Mouse (Mus musculus): ENCODE measurements at regions not wholly inside any gene's neighbourhood (a gene's known extent, or its start where the extent isn't known, plus 50 kb on each side); places are given as distances from the start of the nearest gene placed in this dataset.

DNA sequence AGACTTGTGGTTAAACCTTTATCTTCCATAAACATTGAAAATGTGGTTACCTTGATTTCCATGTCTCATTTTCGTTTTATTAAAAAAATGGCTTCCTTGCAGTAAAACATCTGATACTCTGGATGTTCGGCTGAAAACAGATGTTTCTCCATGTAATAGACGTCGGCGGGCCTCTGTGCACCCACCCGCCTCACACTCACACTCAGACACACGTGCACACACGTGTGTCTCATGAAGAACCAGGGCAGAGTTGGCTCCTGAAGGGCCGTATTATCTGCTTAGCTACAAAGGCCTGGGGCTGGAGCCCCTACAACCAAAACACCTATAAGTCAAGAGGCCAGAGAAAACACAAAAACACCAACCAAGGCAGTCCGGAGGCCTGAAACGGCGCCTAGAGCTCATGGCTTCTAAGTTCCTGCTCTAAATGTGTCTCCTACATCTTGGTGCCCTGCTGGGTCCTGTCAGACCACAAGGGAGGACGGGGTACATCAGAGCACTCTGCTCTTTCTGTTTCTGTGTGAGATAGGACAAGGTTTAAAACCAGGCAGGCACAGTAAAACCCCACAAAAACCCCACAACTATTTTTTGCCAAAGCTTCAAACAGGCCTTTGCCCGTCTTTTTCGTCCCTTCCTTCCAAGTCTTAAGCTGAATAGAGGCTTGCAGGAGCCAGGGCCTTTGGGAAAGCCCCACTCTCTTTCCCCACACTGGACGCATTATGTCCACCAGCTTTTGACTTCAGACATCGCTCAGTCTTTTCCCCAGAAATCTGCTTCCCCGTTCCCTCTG is 201.9 kb upstream of the Six2 start:
- Histone ChIP-seq H3K36me3 (ENCODE audit: control insufficient read depth, insufficient read depth, low read length) (no peaks in the 10 kb centered on the region), H3K4me1 (ENCODE audit: control insufficient read depth, insufficient read depth, low read length) (0 out of 2 replicates have a peak, but pooled peaks cover 2% of the 10 kb centered on the region), H3K4me2 (ENCODE audit: low read depth, low read length) (no peak overlapping the region), H3K9ac (ENCODE audit: low read depth, low read length) (no peak overlapping the region), H3K4me3 (ENCODE audit: low read length) (no peak overlapping the region), H3K27me3 (replicated peaks; ENCODE audit: control insufficient read depth, insufficient read depth, low read length) (no peaks in the 10 kb centered on the region), H3K9me3 (ENCODE audit: control insufficient read depth, low read length) (no peaks in the 10 kb centered on the region), H3K27ac (ENCODE audit: low read length) (no peak overlapping the region)
- 89% methylated on average over 18 of the region's 18 CpGs for WGBS
- ATAC-seq: no peak

GRCm38 (mm10) chr17:85888568-85889398 is 200.7 kb upstream of the Six2 start:
- Histone ChIP-seq H3K4me2 (ENCODE audit: low read depth, low read length) (no peak overlapping the region), H3K4me1 (ENCODE audit: control insufficient read depth, insufficient read depth, low read length) (0 out of 2 replicates have a peak, but pooled peaks cover 2% of the 10 kb centered on the region), H3K9ac (ENCODE audit: low read depth, low read length) (no peak overlapping the region), H3K36me3 (ENCODE audit: control insufficient read depth, insufficient read depth, low read length) (no peaks in the 10 kb centered on the region), H3K9me3 (ENCODE audit: control insufficient read depth, low read length) (no peaks in the 10 kb centered on the region), H3K27ac (ENCODE audit: low read length) (no peak overlapping the region), H3K4me3 (ENCODE audit: low read length) (no peak overlapping the region), H3K27me3 (replicated peaks; ENCODE audit: control insufficient read depth, insufficient read depth, low read length) (no peaks in the 10 kb centered on the region)
- no peak for ATAC-seq
- WGBS: 86% methylated on average over 10 of the region's 10 CpGs

- WGBS: 56% methylated on average over 6 of the region's 6 CpGs
- H3K36me3 ChIP-seq (ENCODE audit: control insufficient read depth, insufficient read depth, low read length): no peaks in the 10 kb centered on the region
Measured at GRCm38 (mm10) chr17:85886675-85887074, 198.6 kb upstream of the Six2 start.

DNA sequence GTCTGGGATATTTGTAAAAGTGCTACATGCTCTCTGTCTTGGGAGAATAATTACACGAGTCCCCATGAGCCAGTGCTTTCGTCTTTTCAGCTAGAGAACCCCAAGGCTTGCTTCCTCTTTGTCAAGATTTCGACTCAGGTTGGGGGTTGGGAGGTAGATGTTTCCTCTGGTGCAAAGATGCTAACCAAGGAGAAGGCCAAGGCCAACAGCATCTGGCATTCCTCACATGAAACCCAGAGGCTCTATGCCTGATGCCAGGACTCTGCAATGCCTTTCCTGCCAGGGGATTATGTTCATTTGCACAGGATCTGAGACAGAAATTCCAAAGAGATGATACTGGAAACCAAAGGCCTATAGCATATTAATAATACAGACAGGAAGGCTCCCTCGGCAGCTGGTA is 198.2 kb upstream of the Six2 start:
- H3K27ac ChIP-seq (ENCODE audit: low read length): no peak overlapping the region
- 36% methylated on average over 4 of the region's 4 CpGs for WGBS
- H3K4me1 ChIP-seq (ENCODE audit: control insufficient read depth, insufficient read depth, low read length): 0 out of 2 replicates have a peak, but pooled peaks cover 2% of the 10 kb centered on the region
- H3K36me3 ChIP-seq (ENCODE audit: control insufficient read depth, insufficient read depth, low read length): no peaks in the 10 kb centered on the region
- H3K4me2 ChIP-seq (ENCODE audit: low read depth, low read length): no peak overlapping the region
- no peak overlapping the region for H3K9ac ChIP-seq (ENCODE audit: low read depth, low read length)
- ATAC-seq: no peak
- no peaks in the 10 kb centered on the region for H3K9me3 ChIP-seq (ENCODE audit: control insufficient read depth, low read length)
- no peaks in the 10 kb centered on the region for H3K27me3 ChIP-seq (replicated peaks; ENCODE audit: control insufficient read depth, insufficient read depth, low read length)
- no peak overlapping the region for H3K4me3 ChIP-seq (ENCODE audit: low read length)

More at GRCm38 (mm10) chr17:85886675-85887074, 198.6 kb upstream of the Six2 start:
- H3K27ac ChIP-seq (ENCODE audit: low read length): no peak overlapping the region
- no peak overlapping the region for H3K4me2 ChIP-seq (ENCODE audit: low read depth, low read length)
- no peak for ATAC-seq
- no peaks in the 10 kb centered on the region for H3K27me3 ChIP-seq (replicated peaks; ENCODE audit: control insufficient read depth, insufficient read depth, low read length)
- H3K9ac ChIP-seq (ENCODE audit: low read depth, low read length): no peak overlapping the region
- no peaks in the 10 kb centered on the region for H3K9me3 ChIP-seq (ENCODE audit: control insufficient read depth, low read length)
- H3K4me3 ChIP-seq (ENCODE audit: low read length): no peak overlapping the region
- H3K4me1 ChIP-seq (ENCODE audit: control insufficient read depth, insufficient read depth, low read length): 0 out of 2 replicates have a peak, but pooled peaks cover 2% of the 10 kb centered on the region

DNA sequence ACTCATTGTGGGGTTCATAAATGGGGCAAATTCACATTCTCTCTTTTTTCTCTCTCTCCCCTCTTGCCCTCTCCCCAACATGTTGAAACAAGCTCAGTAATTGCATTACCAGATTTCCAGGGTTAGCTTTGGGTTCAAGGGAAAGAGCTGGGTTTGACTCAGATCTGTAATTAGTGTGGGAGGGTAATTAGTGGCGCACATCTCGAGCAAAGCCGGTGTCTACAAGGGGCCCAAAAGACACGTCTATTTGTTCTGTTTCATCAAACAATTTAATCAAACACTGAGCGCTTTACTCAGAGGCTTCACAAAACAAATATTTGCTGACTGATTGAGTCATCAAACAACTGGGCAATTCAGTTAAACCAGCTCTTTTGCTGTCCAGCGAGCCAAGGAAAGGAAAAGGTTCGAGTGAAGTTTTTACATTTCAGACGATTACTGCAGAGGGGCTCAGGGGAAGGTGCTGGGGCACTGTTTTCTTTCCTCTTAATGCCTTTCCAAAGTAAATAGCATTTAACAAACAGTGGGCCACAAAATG is 193.6 kb upstream of the Six2 start:
- H3K4me3 ChIP-seq (ENCODE audit: low read length): no peak overlapping the region
- 0 out of 2 replicates have a peak, but pooled peaks cover 2% of the 10 kb centered on the region for H3K4me1 ChIP-seq (ENCODE audit: control insufficient read depth, insufficient read depth, low read length)
- no peaks in the 10 kb centered on the region for H3K36me3 ChIP-seq (ENCODE audit: control insufficient read depth, insufficient read depth, low read length)
- ATAC-seq: no peak
- 40% methylated on average over 8 of the region's 8 CpGs for WGBS
- no peaks in the 10 kb centered on the region for H3K27me3 ChIP-seq (replicated peaks; ENCODE audit: control insufficient read depth, insufficient read depth, low read length)
- H3K27ac ChIP-seq (ENCODE audit: low read length): no peak overlapping the region
- H3K9ac ChIP-seq (ENCODE audit: low read depth, low read length): no peak overlapping the region
- no peaks in the 10 kb centered on the region for H3K9me3 ChIP-seq (ENCODE audit: control insufficient read depth, low read length)
- no peak overlapping the region for H3K4me2 ChIP-seq (ENCODE audit: low read depth, low read length)

GRCm38 (mm10) chr17:85881046-85881445 is 193.0 kb upstream of the Six2 start:
- Histone ChIP-seq H3K9me3 (ENCODE audit: control insufficient read depth, low read length) (no peaks in the 10 kb centered on the region), H3K4me3 (ENCODE audit: low read length) (no peak overlapping the region), H3K9ac (ENCODE audit: low read depth, low read length) (no peak overlapping the region), H3K27me3 (replicated peaks; ENCODE audit: control insufficient read depth, insufficient read depth, low read length) (no peaks in the 10 kb centered on the region), H3K36me3 (ENCODE audit: control insufficient read depth, insufficient read depth, low read length) (no peaks in the 10 kb centered on the region), H3K4me2 (ENCODE audit: low read depth, low read length) (no peak overlapping the region), H3K4me1 (ENCODE audit: control insufficient read depth, insufficient read depth, low read length) (no peaks in the 10 kb centered on the region), H3K27ac (ENCODE audit: low read length) (no peak overlapping the region)
- 59% methylated on average over 5 of the region's 5 CpGs for WGBS
- no peak for ATAC-seq

- Histone ChIP-seq H3K27me3 (replicated peaks; ENCODE audit: control insufficient read depth, insufficient read depth, low read length) (no peaks in the 10 kb centered on the region), H3K9ac (ENCODE audit: low read depth, low read length) (no peak overlapping the region), H3K36me3 (ENCODE audit: control insufficient read depth, insufficient read depth, low read length) (no peaks in the 10 kb centered on the region), H3K27ac (ENCODE audit: low read length) (no peak overlapping the region), H3K4me2 (ENCODE audit: low read depth, low read length) (no peak overlapping the region), H3K9me3 (ENCODE audit: control insufficient read depth, low read length) (no peaks in the 10 kb centered on the region), H3K4me3 (ENCODE audit: low read length) (no peak overlapping the region), H3K4me1 (ENCODE audit: control insufficient read depth, insufficient read depth, low read length) (no peaks in the 10 kb centered on the region)
- WGBS: 41% methylated on average over 3 of the region's 3 CpGs
- ATAC-seq: no peak
Measured at GRCm38 (mm10) chr17:85877426-85877825, 189.4 kb upstream of the Six2 start.

GRCm38 (mm10) chr17:85876853-85877252 is 188.8 kb upstream of the Six2 start:
- Histone ChIP-seq H3K4me3 (ENCODE audit: low read length) (no peak overlapping the region), H3K9me3 (ENCODE audit: control insufficient read depth, low read length) (no peaks in the 10 kb centered on the region), H3K4me1 (ENCODE audit: control insufficient read depth, insufficient read depth, low read length) (no peaks in the 10 kb centered on the region), H3K36me3 (ENCODE audit: control insufficient read depth, insufficient read depth, low read length) (no peaks in the 10 kb centered on the region), H3K27me3 (replicated peaks; ENCODE audit: control insufficient read depth, insufficient read depth, low read length) (no peaks in the 10 kb centered on the region), H3K4me2 (ENCODE audit: low read depth, low read length) (no peak overlapping the region), H3K9ac (ENCODE audit: low read depth, low read length) (no peak overlapping the region), H3K27ac (ENCODE audit: low read length) (no peak overlapping the region)
- WGBS: 55% methylated on average over 10 of the region's 10 CpGs
- ATAC-seq: no peak

GRCm38 (mm10) chr17:85873853-85874586 is 185.9 kb upstream of the Six2 start:
- Histone ChIP-seq H3K4me3 (ENCODE audit: low read length) (no peak overlapping the region), H3K27me3 (replicated peaks; ENCODE audit: control insufficient read depth, insufficient read depth, low read length) (no peaks in the 10 kb centered on the region), H3K4me1 (ENCODE audit: control insufficient read depth, insufficient read depth, low read length) (no peaks in the 10 kb centered on the region), H3K4me2 (ENCODE audit: low read depth, low read length) (no peak overlapping the region), H3K9ac (ENCODE audit: low read depth, low read length) (no peak overlapping the region), H3K36me3 (ENCODE audit: control insufficient read depth, insufficient read depth, low read length) (no peaks in the 10 kb centered on the region), H3K9me3 (ENCODE audit: control insufficient read depth, low read length) (no peaks in the 10 kb centered on the region), H3K27ac (ENCODE audit: low read length) (no peak overlapping the region)
- 32% methylated on average over 13 of the region's 13 CpGs for WGBS
- no peak for ATAC-seq

Measured in intestine, embryonic 16.5 days (tissue).